Comparison of ENCODE assay signal across 1 mouse cellular context in the genomic region with DNA sequence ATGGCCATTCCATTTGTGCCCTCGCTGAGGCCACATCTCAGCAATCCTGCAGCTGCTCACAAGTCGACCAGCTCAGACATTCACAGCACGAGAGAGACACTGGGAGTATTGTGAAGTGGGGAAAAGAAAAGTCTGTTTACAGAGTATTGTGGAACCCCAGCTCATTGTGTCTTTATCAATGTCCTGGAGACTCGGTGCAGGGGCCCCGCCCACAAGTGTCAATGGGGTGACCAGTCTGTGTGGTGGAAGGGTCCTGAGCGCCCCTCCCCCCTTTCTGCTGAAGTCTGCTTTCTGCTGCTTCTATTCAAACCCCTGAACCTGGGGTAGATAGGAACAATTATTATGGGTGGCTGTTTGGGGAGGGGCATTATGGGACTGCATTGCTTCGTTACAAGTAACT.
TF ChIP-seq lines count a peak whose summit lies in the region.

No protein-coding gene starts in this region.

TF ChIP-seq in MEL, 35 proteins besides CTCF, POLR2A, EP300 and RAD21:
- TF ChIP-seq MYB (IDR thresholded peaks at IDR 0.05; ENCODE audit: low read depth, low read length) (0 out of 2 replicates have a peak, but pooled peaks have one; percentile 3), NELFE (IDR thresholded peaks at IDR 0.05; ENCODE audit: low read depth, low read length) (no peak)
